Mouse (Mus musculus): Measurements from ENCODE around the gene Enc1. TPM values are rescaled to one million over a fixed set of nuclear protein-coding genes. Genes with fewer than 3 reads are reported as not detected.

The Enc1 gene
- polyA plus RNA-seq, 1 experiment from 2014 or later = 14.1 TPM

GRCm38 (mm10) chr13:97238181-97238981 lies 2.5 kb upstream of the Enc1 start:
- DNase-seq (peak; percentile 67), ATAC-seq (ENCODE audit: insufficient read depth) (no peak)
- 36% methylated on average over 16 of the region's 16 CpGs for WGBS
- Histone ChIP-seq H3K27ac (ENCODE audit: low read depth) (peak overlapping the region; percentile 99; the same call in 1 of the 2 replicates), H3K9me3 (ENCODE audit: low read depth, low read length) (no peaks in the 10 kb centered on the region), H3K4me3 (ENCODE audit: low read depth, low read length) (no peak overlapping the region), H3K4me2 (0 out of 2 replicates have a peak overlapping the region, but pooled peaks have one; percentile 96), H3K27me3 (ENCODE audit: insufficient read depth, low read length) (no peaks in the 10 kb centered on the region), H3K4me1 (ENCODE audit: insufficient read depth) (peaks cover 12% of the 10 kb centered on the region; the same call in 1 of the 2 replicates), H3K9ac (no peak overlapping the region), H3K36me3 (ENCODE audit: insufficient read depth) (no peaks in the 10 kb centered on the region)
- no peak for TF ChIP-seq CTCF (IDR thresholded peaks at IDR 0.05; ENCODE audit: low read depth)

GRCm38 (mm10) chr13:97239343-97240180 lies 1.3 kb upstream of the Enc1 start:
- Histone ChIP-seq H3K9ac (no peak overlapping the region), H3K27ac (ENCODE audit: low read depth) (peak overlapping the region; percentile 99), H3K4me3 (ENCODE audit: low read depth, low read length) (peak overlapping the region; percentile 85; the same call in 1 of the 2 replicates), H3K4me1 (ENCODE audit: insufficient read depth) (peaks cover 24% of the 10 kb centered on the region), H3K4me2 (peak overlapping the region; percentile 96), H3K36me3 (ENCODE audit: insufficient read depth) (peaks cover 1% of the 10 kb centered on the region; the same call in 1 of the 2 replicates), H3K27me3 (ENCODE audit: insufficient read depth, low read length) (no peaks in the 10 kb centered on the region), H3K9me3 (ENCODE audit: low read depth, low read length) (no peaks in the 10 kb centered on the region)
- TF ChIP-seq CTCF (IDR thresholded peaks at IDR 0.05; ENCODE audit: low read depth) = peak; percentile 75
- WGBS = 3% methylated on average over 23 of the region's 23 CpGs
- DNase-seq = peak; percentile 89
- ATAC-seq (ENCODE audit: insufficient read depth) = peak; percentile 42

- ATAC-seq (ENCODE audit: insufficient read depth) (peak; percentile 64), DNase-seq (peak; percentile 92)
- H3K4me1 ChIP-seq (ENCODE audit: insufficient read depth) = peaks cover 30% of the 10 kb centered on the region
- under 1% methylated on average over 36 of the region's 36 CpGs for WGBS
- TF ChIP-seq CTCF (IDR thresholded peaks at IDR 0.05; ENCODE audit: low read depth) = peak; percentile 69
- H3K36me3 ChIP-seq (ENCODE audit: insufficient read depth) = peaks cover 10% of the 10 kb centered on the region
- H3K9ac ChIP-seq = peak overlapping the region; percentile 92
- H3K9me3 ChIP-seq (ENCODE audit: low read depth, low read length) = no peaks in the 10 kb centered on the region
- H3K4me3 ChIP-seq (ENCODE audit: low read depth, low read length) = peak overlapping the region; percentile 85
- peak overlapping the region; percentile 96 for H3K4me2 ChIP-seq
- peak overlapping the region; percentile 99 for H3K27ac ChIP-seq (ENCODE audit: low read depth)
- no peaks in the 10 kb centered on the region for H3K27me3 ChIP-seq (ENCODE audit: insufficient read depth, low read length)
Observed at GRCm38 (mm10) chr13:97240279-97240964, 483 bp upstream of the Enc1 start.

GRCm38 (mm10) chr13:97241787-97242280 lies 929 bp downstream of the Enc1 start:
- H3K27me3 ChIP-seq (ENCODE audit: insufficient read depth, low read length) = no peaks in the 10 kb centered on the region
- DNase-seq = peak; percentile 62
- H3K27ac ChIP-seq (ENCODE audit: low read depth) = peak overlapping the region; percentile 99
- ATAC-seq (ENCODE audit: insufficient read depth) = no peak
- H3K4me1 ChIP-seq (ENCODE audit: insufficient read depth) = peaks cover 30% of the 10 kb centered on the region
- H3K4me3 ChIP-seq (ENCODE audit: low read depth, low read length) = peak overlapping the region; percentile 85
- under 1% methylated on average over 20 of the region's 20 CpGs for WGBS
- peak overlapping the region; percentile 92 for H3K9ac ChIP-seq
- TF ChIP-seq CTCF (IDR thresholded peaks at IDR 0.05; ENCODE audit: low read depth) = no peak
- H3K36me3 ChIP-seq (ENCODE audit: insufficient read depth) = peaks cover 24% of the 10 kb centered on the region
- H3K9me3 ChIP-seq (ENCODE audit: low read depth, low read length) = no peaks in the 10 kb centered on the region
- H3K4me2 ChIP-seq = peak overlapping the region; percentile 96

- WGBS = 3% methylated on average over 6 of the region's 6 CpGs
- ATAC-seq (ENCODE audit: insufficient read depth) (no peak), DNase-seq (peak; percentile 72)
- Histone ChIP-seq H3K9me3 (ENCODE audit: low read depth, low read length) (no peaks in the 10 kb centered on the region), H3K27me3 (ENCODE audit: insufficient read depth, low read length) (no peaks in the 10 kb centered on the region), H3K4me1 (ENCODE audit: insufficient read depth) (peaks cover 30% of the 10 kb centered on the region), H3K36me3 (ENCODE audit: insufficient read depth) (peaks cover 33% of the 10 kb centered on the region), H3K9ac (peak overlapping the region; percentile 92), H3K27ac (ENCODE audit: low read depth) (peak overlapping the region; percentile 37; the same call in 1 of the 2 replicates), H3K4me2 (peak overlapping the region; percentile 96), H3K4me3 (ENCODE audit: low read depth, low read length) (peak overlapping the region; percentile 85)
- no peak for TF ChIP-seq CTCF (IDR thresholded peaks at IDR 0.05; ENCODE audit: low read depth)
Observed at GRCm38 (mm10) chr13:97242716-97243115, 1.8 kb downstream of the Enc1 start.

GRCm38 (mm10) chr13:97243962-97244711 lies 3.2 kb downstream of the Enc1 start:
- H3K36me3 ChIP-seq (ENCODE audit: insufficient read depth) = peaks cover 47% of the 10 kb centered on the region
- peak overlapping the region; percentile 85 for H3K4me3 ChIP-seq (ENCODE audit: low read depth, low read length)
- H3K4me2 ChIP-seq = peak overlapping the region; percentile 96
- 34% methylated on average over 15 of the region's 15 CpGs for WGBS
- no peak for TF ChIP-seq CTCF (IDR thresholded peaks at IDR 0.05; ENCODE audit: low read depth)
- peak overlapping the region; percentile 50; the same call in 1 of the 2 replicates for H3K27ac ChIP-seq (ENCODE audit: low read depth)
- peaks cover 36% of the 10 kb centered on the region for H3K4me1 ChIP-seq (ENCODE audit: insufficient read depth)
- H3K9ac ChIP-seq = peak overlapping the region; percentile 92
- no peaks in the 10 kb centered on the region for H3K9me3 ChIP-seq (ENCODE audit: low read depth, low read length)
- H3K27me3 ChIP-seq (ENCODE audit: insufficient read depth, low read length) = no peaks in the 10 kb centered on the region
- DNase-seq (peak; percentile 63), ATAC-seq (ENCODE audit: insufficient read depth) (no peak)

Measured in lung, embryonic 14.5 days (tissue).